Mouse (Mus musculus) hindbrain, embryonic 12.5 days (tissue): Measurements from ENCODE around the gene Mettl13. TPM values are rescaled to one million over a fixed set of nuclear protein-coding genes. Genes with fewer than 3 reads are reported as not detected.

Experiments used
- ATAC-seq: fragments of 200-750 bp; cut with Nextera tagmentation; 2 replicates; pipeline ENCODE4 v1.8.0; 2017; ENCODE audit warnings: moderate TSS enrichment; ENCODE audit not compliant: low FRiP score
- H3K27ac ChIP-seq: fragments of 300-500 bp; sonication (generic); 2 replicates; pipeline ENCODE4 v1.5.1; 2016; ENCODE audit warnings: mild to moderate bottlenecking
- H3K27me3 ChIP-seq: fragments of 300-500 bp; sonication (generic); 2 replicates; pipeline ENCODE4 v1.6.1; 2016; ENCODE audit warnings: mild to moderate bottlenecking
- H3K36me3 ChIP-seq: fragments of 300-500 bp; sonication (generic); 2 replicates; pipeline ENCODE4 v1.6.1; 2016; ENCODE audit warnings: mild to moderate bottlenecking
- H3K4me1 ChIP-seq: fragments of 300-500 bp; sonication (generic); 2 replicates; pipeline ENCODE4 v1.6.1; 2016
- H3K4me2 ChIP-seq: fragments of 300-500 bp; sonication (generic); replicated peaks from 2 replicates; pipeline ENCODE4 v1.6.1; 2016; ENCODE audit warnings: mild to moderate bottlenecking
- H3K4me3 ChIP-seq: fragments of 300-500 bp; sonication (generic); 2 replicates; pipeline ENCODE4 v1.5.1; 2016; ENCODE audit warnings: mild to moderate bottlenecking
- H3K9ac ChIP-seq: fragments of 300-500 bp; sonication (generic); 2 replicates; pipeline ENCODE4 v1.6.1; 2016; ENCODE audit warnings: mild to moderate bottlenecking, moderate library complexity
- H3K9me3 ChIP-seq: fragments of 300-500 bp; sonication (generic); replicated peaks from 2 replicates; pipeline ENCODE4 v1.6.1; 2016; ENCODE audit warnings: mild to moderate bottlenecking
- WGBS: fragments of 180-500 bp; shearing (Covaris S2); methylation state at CpG from one replicate; pipeline ENCODE4 v1.1.7; 2016; 5-methylcytosine and 5-hydroxymethylcytosine counted together
- polyA plus RNA-seq: library from polyadenylated mRNA; unstranded; fragments of >200 nt; fragmentation: Nextera tagmentation; extraction: Ambion mirVana; gene quantifications from 2 replicates; pipeline ENCODE4 v1.2.1, GENCODE M21; 2016

The Mettl13 gene
- polyA plus RNA-seq = 21.9 and 23.6 TPM in 2 replicates

DNA sequence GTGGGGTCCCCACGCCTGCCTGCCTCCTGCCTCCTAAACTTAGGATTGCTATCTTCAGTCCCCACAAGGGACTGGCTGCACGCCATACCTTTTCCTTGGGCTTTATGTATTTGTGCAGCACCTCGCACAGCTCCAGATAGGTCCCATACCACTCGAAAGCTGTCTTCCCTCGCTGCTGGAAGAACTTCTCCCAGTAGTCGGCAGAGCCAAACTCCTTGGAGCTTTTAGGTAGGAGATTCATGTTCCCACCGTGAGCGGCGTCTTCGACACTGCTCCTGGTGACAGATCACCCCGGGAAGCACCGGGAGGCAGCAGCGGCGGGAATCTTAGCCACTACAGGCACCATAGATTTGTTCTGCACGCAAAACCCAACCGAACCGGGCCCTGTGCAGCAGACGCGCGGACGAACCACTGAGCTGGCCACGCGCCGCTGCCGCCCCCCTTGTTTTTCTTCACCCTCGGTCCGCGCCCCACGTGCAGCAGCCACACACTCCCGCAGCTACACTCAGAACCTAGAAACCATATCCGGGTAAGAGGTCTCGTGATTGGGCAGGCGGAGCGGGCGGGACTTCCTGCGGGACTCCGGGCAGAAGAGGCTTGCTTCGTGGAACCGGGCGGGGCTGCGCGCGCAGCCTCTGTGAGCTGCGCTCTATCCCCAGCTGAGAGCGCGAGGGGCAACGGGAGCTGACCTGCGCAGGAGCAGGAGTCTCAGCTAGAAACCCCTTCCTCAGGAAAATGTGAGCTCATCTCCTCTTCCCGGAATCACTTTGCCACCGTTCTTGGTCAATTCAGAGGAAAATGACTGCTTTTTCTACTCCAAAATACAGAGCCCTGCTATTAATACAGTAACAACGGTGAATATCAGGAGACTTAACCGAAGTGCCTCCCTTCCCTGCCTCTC lies at the start of gene Mettl13:
Mettl13 (minus strand) TSS at position 536 of the 901 bp plus-strand sequence.
- Histone ChIP-seq H3K36me3 (peaks cover 27% of the 10 kb centered on the region), H3K27ac (peak within 1 kb of the TSS; percentile 74), H3K9me3 (no peaks in the 10 kb centered on the region), H3K4me3 (peak within 1 kb of the TSS; percentile 71), H3K27me3 (no peaks in the 10 kb centered on the region), H3K9ac (peak within 1 kb of the TSS; percentile 71), H3K4me1 (peaks cover 12% of the 10 kb centered on the region), H3K4me2 (peak within 1 kb of the TSS; percentile 78)
- peak; percentile 99 for ATAC-seq
- under 1% methylated on average over 51 of the region's 52 CpGs for WGBS

- H3K27ac ChIP-seq = no peak overlapping the region
- no peak overlapping the region for H3K9ac ChIP-seq
- no peak for ATAC-seq
- no peaks in the 10 kb centered on the region for H3K27me3 ChIP-seq
- H3K9me3 ChIP-seq = no peaks in the 10 kb centered on the region
- no peak overlapping the region for H3K4me2 ChIP-seq
- peaks cover 14% of the 10 kb centered on the region for H3K36me3 ChIP-seq
- no peaks in the 10 kb centered on the region for H3K4me1 ChIP-seq
- no peak overlapping the region for H3K4me3 ChIP-seq
- 83% methylated on average over 3 of the region's 3 CpGs for WGBS
Observed at GRCm38 (mm10) chr1:162597379-162598102, 49.2 kb upstream of the Mettl13 start.

GRCm38 (mm10) chr1:162590415-162590997 lies 42.2 kb upstream of the Mettl13 start:
- H3K27me3 ChIP-seq = no peaks in the 10 kb centered on the region
- H3K36me3 ChIP-seq = peaks cover 10% of the 10 kb centered on the region; the same call in 1 of the 2 replicates
- 67% methylated on average over 8 of the region's 8 CpGs for WGBS
- no peak overlapping the region for H3K4me3 ChIP-seq
- peak; percentile 72 for ATAC-seq
- peaks cover 4% of the 10 kb centered on the region for H3K4me1 ChIP-seq
- no peak overlapping the region for H3K27ac ChIP-seq
- H3K9ac ChIP-seq = no peak overlapping the region
- no peaks in the 10 kb centered on the region for H3K9me3 ChIP-seq
- no peak overlapping the region for H3K4me2 ChIP-seq

GRCm38 (mm10) chr1:162589443-162589842 lies 41.1 kb upstream of the Mettl13 start:
- peaks cover 4% of the 10 kb centered on the region for H3K4me1 ChIP-seq
- H3K27me3 ChIP-seq = no peaks in the 10 kb centered on the region
- no peak overlapping the region for H3K27ac ChIP-seq
- 7% methylated on average over 9 of the region's 9 CpGs for WGBS
- H3K4me2 ChIP-seq = peak overlapping the region; percentile 24; the same call in 1 of the 2 replicates
- ATAC-seq = peak; percentile 88
- H3K9me3 ChIP-seq = no peaks in the 10 kb centered on the region
- H3K9ac ChIP-seq = 0 out of 2 replicates have a peak overlapping the region, but pooled peaks have one; percentile 5
- H3K36me3 ChIP-seq = peaks cover 10% of the 10 kb centered on the region; the same call in 1 of the 2 replicates
- no peak overlapping the region for H3K4me3 ChIP-seq

- 82% methylated on average over 3 of the region's 3 CpGs for WGBS
- Histone ChIP-seq H3K4me1 (peaks cover 4% of the 10 kb centered on the region), H3K4me3 (no peak overlapping the region), H3K27ac (no peak overlapping the region), H3K9ac (no peak overlapping the region), H3K9me3 (no peaks in the 10 kb centered on the region), H3K27me3 (no peaks in the 10 kb centered on the region), H3K36me3 (peaks cover 10% of the 10 kb centered on the region; the same call in 1 of the 2 replicates), H3K4me2 (no peak overlapping the region)
- no peak for ATAC-seq
Observed at GRCm38 (mm10) chr1:162588606-162589005, 40.3 kb upstream of the Mettl13 start.

DNA sequence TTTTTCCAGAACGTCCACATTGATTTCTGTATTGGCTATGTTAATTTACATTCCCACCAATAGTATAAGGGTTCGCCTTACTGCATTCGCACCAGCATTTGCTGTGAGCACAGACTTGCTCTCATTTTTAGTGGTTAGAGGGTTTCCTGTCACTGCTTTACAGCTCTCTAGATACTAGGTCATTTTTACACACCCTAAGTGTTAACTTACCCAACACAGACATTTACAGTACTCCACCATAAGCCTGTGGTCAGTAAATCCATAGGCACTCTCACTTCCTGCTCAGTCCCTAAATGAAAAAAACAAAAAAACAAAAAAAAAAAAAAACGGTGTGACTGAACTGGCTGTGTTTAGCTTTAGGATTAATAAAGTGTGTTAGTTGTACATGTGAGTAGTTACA lies 37.9 kb upstream of the Mettl13 start:
- peaks cover 4% of the 10 kb centered on the region for H3K4me1 ChIP-seq
- no peaks in the 10 kb centered on the region for H3K27me3 ChIP-seq
- no peak overlapping the region for H3K27ac ChIP-seq
- no peak overlapping the region for H3K4me3 ChIP-seq
- 0 out of 2 replicates have a peak, but pooled peaks cover 5% of the 10 kb centered on the region for H3K36me3 ChIP-seq
- no peak overlapping the region for H3K4me2 ChIP-seq
- 91% methylated on average over 4 of the region's 4 CpGs for WGBS
- no peaks in the 10 kb centered on the region for H3K9me3 ChIP-seq
- ATAC-seq = no peak
- H3K9ac ChIP-seq = no peak overlapping the region

DNA sequence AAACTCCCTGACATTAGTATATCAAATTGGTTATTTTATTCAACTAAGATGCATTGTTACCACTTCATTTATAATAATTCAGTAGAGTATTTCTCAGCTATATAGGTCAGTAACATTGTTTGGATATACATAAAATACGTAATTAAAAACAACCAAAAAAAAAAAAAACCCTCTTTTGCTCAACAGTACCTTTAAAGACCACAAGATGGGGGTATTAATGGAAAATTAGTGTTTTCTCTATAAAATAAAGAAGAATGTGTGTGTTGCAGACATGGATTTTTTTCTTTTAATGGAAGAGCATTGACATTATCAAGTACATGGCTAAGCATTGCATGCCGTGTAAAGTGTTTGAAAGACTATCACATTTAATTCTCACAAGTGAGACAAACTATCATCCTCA lies 34.5 kb upstream of the Mettl13 start:
- Histone ChIP-seq H3K27me3 (no peaks in the 10 kb centered on the region), H3K4me1 (no peaks in the 10 kb centered on the region), H3K4me2 (no peak overlapping the region), H3K9me3 (no peaks in the 10 kb centered on the region), H3K9ac (no peak overlapping the region), H3K4me3 (no peak overlapping the region), H3K36me3 (peaks cover 20% of the 10 kb centered on the region), H3K27ac (no peak overlapping the region)
- ATAC-seq = no peak
- WGBS = 89% methylated on average over 2 of the region's 2 CpGs

- peaks cover 42% of the 10 kb centered on the region for H3K36me3 ChIP-seq
- peaks cover 11% of the 10 kb centered on the region; the same call in 1 of the 2 replicates for H3K4me1 ChIP-seq
- H3K4me3 ChIP-seq = no peak overlapping the region
- no peaks in the 10 kb centered on the region for H3K9me3 ChIP-seq
- no peaks in the 10 kb centered on the region for H3K27me3 ChIP-seq
- WGBS = 96% methylated on average over 3 of the region's 3 CpGs
- no peak overlapping the region for H3K27ac ChIP-seq
- H3K4me2 ChIP-seq = no peak overlapping the region
- ATAC-seq = no peak
- no peak overlapping the region for H3K9ac ChIP-seq
Observed at GRCm38 (mm10) chr1:162575098-162575497, 26.7 kb upstream of the Mettl13 start.

GRCm38 (mm10) chr1:162570931-162571601 lies 22.7 kb upstream of the Mettl13 start:
- H3K4me2 ChIP-seq = peak overlapping the region; percentile 77
- no peaks in the 10 kb centered on the region for H3K27me3 ChIP-seq
- peak overlapping the region; percentile 92 for H3K27ac ChIP-seq
- no peak; the same call in 1 of the 2 replicates for ATAC-seq
- H3K9me3 ChIP-seq = no peaks in the 10 kb centered on the region
- WGBS = under 1% methylated on average over 46 of the region's 46 CpGs
- H3K9ac ChIP-seq = peak overlapping the region; percentile 94
- H3K4me1 ChIP-seq = peaks cover 22% of the 10 kb centered on the region
- peak overlapping the region; percentile 89 for H3K4me3 ChIP-seq
- peaks cover 12% of the 10 kb centered on the region for H3K36me3 ChIP-seq

- under 1% methylated on average over 43 of the region's 43 CpGs for WGBS
- Histone ChIP-seq H3K9me3 (no peaks in the 10 kb centered on the region), H3K4me2 (peak within 1 kb of the TSS; percentile 77), H3K4me1 (peaks cover 22% of the 10 kb centered on the region), H3K36me3 (peaks cover 12% of the 10 kb centered on the region), H3K9ac (peak within 1 kb of the TSS; percentile 94), H3K4me3 (peak within 1 kb of the TSS; percentile 89), H3K27ac (peak within 1 kb of the TSS; percentile 92), H3K27me3 (no peaks in the 10 kb centered on the region)
- peak; percentile 97 for ATAC-seq
Observed at GRCm38 (mm10) chr1:162570260-162570748, 22.0 kb upstream of the Mettl13 start, which contains the start of gene Vamp4. TSS of gene Vamp4 (plus strand) at chr1:162570515.

DNA sequence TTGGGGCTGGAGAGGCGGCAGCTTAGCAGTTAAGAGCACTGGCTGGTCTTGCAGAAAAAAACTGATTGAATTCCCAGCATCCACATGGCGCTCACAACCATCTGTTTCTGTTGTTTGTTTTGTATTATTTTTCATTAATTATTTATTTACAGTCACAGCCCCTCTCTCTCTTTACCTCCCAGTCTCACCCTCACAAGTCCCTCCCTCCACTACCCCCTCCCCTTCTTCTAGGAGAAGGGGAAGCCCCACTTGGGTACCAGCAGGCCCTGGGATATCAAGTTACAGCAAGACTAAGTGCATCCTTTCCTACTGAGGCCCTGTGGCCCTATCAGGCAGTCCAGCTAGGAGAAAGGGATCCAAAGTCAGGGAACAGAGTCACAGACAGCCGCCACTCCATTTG lies 19.0 kb upstream of the Mettl13 start:
- 27% methylated on average over 3 of the region's 3 CpGs for WGBS
- no peaks in the 10 kb centered on the region for H3K36me3 ChIP-seq
- no peak overlapping the region; the same call in 1 of the 2 replicates for H3K4me2 ChIP-seq
- H3K9ac ChIP-seq = no peak overlapping the region
- no peaks in the 10 kb centered on the region for H3K9me3 ChIP-seq
- H3K4me3 ChIP-seq = no peak overlapping the region
- ATAC-seq = no peak
- H3K4me1 ChIP-seq = peaks cover 18% of the 10 kb centered on the region
- no peak overlapping the region for H3K27ac ChIP-seq
- no peaks in the 10 kb centered on the region for H3K27me3 ChIP-seq
